Mouse (Mus musculus) adrenal gland (tissue): Measurements from ENCODE around the gene Hsd17b1.

Experiments
- intact Hi-C: fragments of 180-260 bp; cut with DNase I; formaldehyde crosslinking; loops from one replicate; pipeline ENCODE4 v1.15.1; 2025
- long read RNA-seq, 2 experiments: library from polyadenylated mRNA; unstranded; transcript quantifications; one replicate each; pipeline ENCODE4 v2.0.0; 2020; ENCODE audit warnings: borderline replicate concordance in 1 of 2; ENCODE audit not compliant: insufficient replicate concordance in 1 of 2

The Hsd17b1 gene
- long read RNA-seq, experiment 1, partial matches to known transcripts = 1 of 1 reads
- long read RNA-seq, experiment 1, other reads (novel, unspliced or antisense) = 0 of 1 reads
- long read RNA-seq, experiment 2, partial matches to known transcripts = 0 of 1 reads
- long read RNA-seq, experiment 2, other reads (novel, unspliced or antisense) = 1 of 1 reads

DNA sequence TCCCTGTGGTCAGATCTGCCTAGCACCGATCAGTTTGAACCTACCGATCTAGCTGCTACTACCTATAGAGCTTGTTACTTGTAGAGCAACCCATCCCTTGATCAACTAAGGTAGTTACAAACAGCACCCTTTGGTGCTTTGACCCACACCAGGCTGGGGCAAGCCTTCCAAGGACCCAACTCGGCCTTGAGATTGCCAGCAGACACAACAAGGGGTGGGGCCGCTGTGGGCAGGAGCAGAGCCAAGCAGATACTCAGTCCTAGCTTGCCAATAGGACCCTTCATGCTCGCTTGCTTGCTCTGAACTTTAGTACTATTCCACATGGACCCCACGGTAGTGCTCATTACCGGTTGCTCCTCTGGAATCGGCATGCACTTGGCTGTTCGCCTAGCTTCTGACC is at the start of gene Hsd17b1:
Gene Hsd17b1 (plus strand): TSS at position 291 of the 400 bp plus-strand sequence.
- intact Hi-C loops = no loop called here

DNA sequence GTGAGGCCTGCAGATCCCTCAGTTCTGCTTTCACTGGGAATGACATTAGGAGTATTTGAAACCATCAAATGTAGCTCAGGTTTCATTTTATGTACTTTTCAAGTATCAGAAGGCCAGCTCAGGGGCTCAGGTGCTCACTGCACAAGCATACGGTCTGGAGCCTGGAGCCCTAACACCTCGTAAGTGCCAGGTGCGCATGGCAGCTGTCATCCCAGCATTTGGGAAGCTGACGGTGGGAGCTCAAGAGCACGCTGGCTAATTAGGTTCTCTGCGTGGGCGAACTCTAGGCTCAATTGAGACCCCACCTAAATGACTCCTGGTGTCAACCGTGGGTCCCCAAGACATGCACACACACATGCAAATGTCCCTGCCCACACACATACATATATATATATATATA is 48.9 kb upstream of the Hsd17b1 start:
- intact Hi-C loops = no loop called here

DNA sequence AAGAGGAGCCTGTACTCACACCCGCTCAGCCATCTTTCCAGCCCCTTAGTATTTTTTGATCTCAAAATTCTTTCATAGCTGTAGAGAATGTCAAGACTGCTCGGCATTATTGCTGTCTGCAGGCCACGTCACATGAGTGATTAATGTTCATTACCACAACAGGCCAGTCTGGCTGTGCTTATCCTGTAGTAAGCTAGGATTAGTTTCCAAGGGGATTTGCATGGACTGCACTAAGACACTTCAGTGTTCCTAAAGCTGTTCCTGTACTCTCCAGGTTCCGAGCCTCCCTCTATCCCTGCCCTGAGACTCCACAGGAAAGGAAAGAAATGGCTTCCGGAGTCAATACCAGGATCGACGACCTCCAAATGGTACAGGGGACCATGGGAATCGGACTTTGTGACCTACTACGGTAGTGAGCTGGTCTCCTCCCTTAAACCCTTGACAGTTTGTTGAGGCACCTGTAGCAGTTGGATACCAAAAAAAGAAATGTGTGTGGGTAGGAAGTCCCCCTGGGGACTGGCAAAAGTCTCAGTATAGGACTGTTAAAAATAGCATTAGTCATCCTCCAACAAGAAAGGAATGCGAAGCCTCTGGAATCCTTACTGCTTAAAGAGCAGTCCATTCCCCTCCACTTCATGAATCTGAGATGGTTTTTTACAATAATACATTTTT is 47.9 kb upstream of the Hsd17b1 start:
- intact Hi-C loops = no loop called here

DNA sequence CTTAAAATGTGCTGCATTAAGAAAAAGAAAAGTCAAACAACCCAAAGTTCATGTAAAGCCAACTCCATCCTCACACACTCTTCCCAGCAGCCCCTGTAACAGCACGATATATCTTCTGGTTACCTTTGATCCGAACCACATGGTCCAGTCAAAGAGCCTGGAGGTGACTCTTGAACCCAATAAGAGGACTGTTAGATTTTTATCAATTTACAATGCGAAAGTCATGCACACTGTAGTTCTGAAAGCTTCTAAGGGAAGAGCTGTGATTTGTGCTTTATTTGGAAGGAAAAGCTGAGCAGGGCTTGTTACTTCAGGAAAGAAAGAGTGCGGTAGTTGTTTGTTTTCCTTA is 47.4 kb upstream of the Hsd17b1 start:
- intact Hi-C loops = no loop called here

DNA sequence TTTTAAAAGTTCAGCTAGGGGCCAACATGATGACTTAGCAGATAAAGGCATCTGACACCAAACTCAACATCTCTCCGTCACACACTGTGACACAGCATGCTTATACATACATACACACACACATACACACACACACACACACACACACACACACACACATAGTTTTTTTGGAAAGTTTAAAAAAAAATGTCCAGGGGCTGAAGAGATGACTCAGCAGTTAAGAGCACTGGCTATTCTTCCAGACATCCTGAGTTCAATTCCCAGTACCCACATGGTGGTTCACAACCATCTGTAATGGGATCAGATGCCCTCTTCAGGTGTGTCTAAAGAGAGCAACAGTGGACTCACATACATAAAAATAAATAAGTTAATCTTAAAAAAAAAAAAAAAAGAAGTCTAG is 46.7 kb upstream of the Hsd17b1 start:
- intact Hi-C loops = no loop called here

DNA sequence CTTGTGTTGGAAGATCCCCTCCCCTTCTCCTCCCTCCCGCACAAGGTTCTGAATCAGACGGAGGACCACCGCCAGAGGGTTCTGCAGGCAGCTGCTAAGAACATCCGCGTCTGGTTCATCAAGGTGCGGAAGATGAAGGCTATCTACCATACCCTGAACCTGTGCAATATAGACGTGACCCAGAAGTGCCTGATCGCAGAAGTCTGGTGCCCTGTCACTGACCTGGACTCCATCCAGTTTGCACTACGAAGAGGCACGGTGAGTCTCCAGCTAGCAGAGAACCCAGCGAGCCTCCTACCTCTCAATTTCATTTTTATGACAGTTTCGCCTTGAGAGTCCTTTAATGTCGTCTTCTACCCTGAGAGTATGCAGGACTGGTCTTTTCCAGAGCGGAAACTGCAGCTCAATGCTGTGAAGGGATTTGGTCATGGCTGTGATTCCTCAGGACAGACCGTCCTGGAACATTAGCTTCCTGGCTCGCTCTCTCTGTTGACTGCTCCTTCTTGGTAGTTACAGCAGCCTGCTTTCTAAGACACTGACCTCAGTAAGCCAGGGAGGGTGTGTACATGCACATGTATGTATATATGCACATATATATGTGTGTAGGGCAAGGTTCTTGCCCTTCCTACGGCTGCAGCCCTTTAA is 44.2 kb upstream of the Hsd17b1 start:
- intact Hi-C loops = no loop called here

DNA sequence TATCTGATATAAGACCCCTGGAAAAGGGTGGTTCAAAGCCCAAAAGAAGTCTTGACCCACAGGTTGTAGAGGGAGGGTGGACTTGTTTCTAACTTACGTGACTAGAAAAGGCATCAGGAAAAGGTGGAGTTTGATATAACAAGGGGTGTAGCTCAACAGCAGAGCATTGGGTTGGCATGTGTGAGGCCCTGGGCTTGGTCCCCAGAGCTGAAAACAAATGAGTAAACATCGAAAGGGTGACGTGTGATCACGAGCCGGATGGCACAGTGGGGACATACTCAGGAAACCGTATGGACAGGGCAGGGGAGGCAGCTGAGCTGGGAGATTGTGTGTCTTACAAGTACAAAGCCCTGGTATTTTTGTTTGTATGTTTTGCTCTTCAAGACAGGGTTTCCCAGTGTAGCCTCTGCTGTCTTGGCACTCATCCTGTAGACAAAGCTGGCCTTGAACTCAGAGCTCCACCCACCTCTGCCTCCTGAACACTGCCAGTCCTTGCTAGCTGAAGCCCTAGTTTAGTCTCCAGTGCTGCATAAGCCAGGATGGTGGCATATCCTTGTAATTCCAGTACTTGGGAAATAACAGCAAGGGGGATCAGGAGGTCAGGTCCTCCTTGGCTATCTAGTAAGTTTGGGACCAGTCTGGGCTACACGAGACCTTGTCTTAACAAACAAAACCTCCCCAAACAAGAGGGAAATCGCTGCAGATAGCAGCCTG is 43.4 kb upstream of the Hsd17b1 start:
- intact Hi-C loops = no loop called here

DNA sequence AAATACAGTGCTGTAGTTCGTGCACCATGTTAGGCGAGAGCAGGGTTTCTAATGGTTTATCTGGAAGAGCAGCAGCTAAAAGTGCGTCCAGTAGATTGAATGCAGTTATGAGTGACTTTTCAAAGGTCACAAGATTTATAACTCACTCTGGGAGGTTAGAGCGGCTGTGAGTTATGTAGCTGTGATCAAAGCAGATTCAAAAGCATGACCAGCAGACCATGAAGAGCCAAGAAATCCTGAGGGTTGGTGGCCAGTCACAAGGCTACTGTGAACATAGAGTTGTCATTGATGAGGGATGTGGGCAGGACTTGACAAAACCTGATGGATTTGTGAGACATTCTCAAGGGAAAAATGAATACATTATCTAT is 42.9 kb upstream of the Hsd17b1 start:
- intact Hi-C loops = no loop called here

DNA sequence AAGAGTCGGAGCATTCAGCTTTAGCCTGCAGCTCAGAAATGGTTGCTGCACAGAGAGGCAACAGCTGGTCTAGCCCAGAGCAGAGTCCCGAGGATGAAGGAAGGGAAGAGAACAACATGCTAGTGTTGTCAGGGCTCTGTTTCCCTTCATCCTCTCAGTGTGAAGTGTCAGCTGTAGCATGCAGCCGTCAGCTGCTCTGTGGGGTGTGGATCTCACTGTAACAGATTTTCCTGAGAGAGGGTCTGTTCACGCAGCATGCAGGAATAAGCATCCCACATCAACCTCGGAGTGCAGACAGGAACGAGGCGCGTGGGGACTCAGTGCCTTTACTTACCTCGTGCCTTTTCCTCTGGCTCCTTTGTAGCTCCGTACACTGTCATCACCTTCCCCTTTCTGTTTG is 40.4 kb upstream of the Hsd17b1 start:
- intact Hi-C loops = no loop called here

DNA sequence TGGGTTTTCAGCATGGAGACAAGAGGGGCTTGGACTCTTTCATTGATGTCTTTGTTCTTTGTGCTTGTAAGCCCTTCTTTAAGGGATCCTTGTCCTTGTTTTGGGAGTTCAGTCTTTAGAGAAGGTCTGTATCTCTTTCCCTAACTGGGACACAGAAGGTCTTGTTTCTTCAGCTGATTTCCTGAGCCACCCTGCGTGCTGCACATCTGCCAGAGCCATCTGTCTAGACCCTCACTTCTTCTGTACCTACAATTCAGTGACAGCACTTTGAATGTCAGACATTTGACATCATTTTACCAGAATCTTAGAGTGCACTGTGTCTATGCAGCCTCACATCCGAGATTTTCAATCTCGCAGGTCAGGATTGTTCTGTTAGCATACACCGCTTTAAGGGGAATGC is 32.4 kb upstream of the Hsd17b1 start:
- intact Hi-C loops = no loop called here

DNA sequence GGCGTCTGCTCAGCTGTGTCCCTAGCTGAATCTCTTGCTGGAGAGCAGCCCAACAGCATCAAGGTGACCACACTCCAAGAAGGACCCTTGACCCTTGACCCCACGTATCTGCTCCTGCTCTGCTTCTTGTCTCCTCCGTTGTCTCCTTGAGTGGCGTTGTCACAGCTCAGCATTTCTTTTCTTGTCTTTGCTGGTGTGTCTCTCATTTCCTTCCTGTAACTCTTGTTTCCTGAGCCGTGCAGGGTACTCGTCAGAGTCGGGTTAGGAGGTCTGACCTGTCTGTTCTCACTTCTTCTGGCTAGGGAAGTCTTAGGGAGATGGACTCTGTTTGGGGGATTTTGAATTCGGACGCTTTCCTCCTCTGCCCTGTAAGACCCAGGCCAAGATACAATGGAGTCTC is 31.8 kb upstream of the Hsd17b1 start:
- intact Hi-C loops = no loop called here

DNA sequence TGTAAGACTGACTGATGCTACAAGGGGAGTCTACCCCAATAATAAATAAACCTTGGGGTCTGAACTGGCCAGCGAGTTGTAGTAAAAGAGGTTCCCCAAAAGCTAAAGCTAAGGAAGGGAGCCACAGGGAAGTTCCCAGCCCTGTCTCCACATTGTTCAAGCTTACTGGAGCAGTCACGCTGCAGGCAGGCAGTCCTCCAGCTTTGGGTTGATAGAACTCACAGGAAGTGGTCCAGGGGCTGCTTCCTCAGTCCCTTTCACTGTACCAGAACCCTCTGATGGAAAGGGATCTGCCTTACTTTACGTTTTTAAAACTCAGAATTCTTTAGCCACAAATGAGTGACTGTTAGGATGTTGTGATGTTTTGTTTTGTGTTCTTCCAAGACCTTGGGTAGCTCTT is 30.7 kb upstream of the Hsd17b1 start:
- intact Hi-C loops = no loop called here

DNA sequence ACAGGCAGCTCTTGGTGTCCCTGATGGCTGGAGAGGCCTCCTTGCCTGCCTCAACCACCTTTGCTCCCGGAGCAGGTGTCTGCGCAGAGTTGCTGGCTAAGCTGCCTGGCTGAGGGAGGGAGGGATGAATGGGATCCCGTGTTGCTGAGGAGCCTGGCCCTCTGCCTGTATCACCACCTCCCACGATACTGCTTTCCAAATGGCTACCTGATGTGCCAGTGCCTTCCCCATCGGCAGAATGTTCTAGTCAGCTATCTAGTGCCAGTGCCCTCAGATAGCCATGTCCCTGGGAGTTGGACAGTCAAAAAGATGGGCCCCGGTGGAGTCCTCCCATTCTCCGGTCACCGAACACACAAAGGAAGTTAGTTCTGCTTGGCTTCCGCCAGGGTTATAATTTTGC is 27.9 kb upstream of the Hsd17b1 start:
- intact Hi-C loops = no loop called here

DNA sequence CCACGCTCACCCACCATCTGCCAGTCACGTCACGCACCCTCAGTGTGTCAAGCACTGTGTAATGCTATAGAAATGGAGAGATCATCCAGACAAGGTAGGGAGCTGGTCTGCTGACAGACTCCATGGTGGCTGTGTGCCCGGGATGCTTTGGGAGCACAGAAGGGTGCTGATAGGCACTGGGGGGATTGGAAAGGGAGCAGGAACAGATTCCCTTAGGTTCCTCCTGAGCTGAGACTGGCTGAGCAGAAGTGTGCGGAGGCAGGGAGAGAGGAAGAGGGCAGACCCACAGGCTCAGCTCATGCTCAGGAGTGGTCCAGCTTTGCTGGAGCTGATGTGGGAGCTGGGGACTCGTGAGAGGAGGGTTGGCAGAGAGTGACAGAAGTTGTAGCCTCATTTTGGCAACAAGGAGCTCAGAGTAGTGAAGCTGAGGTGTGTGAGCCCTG is 27.1 kb upstream of the Hsd17b1 start:
- intact Hi-C loops = no loop called here

DNA sequence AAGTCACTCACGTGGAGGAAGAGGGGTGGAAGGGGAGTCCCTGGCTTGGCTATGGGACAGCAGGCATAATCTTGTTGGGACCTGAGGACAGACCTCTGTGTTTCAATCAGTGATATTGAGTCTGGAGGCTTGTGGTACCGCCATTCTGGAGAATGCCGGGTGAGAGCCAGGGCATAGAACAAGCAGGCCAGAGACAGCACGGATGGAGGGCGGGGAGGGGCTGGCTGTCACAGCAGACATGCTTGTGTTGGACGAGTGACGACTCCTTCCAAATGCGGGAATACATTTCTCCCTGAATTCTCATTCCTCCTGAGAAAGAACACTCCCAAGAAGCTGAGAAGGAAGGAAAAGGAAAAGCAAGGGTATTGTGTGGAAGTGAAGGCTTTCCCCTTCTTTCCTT is 26.6 kb upstream of the Hsd17b1 start:
- intact Hi-C loops = no loop called here

DNA sequence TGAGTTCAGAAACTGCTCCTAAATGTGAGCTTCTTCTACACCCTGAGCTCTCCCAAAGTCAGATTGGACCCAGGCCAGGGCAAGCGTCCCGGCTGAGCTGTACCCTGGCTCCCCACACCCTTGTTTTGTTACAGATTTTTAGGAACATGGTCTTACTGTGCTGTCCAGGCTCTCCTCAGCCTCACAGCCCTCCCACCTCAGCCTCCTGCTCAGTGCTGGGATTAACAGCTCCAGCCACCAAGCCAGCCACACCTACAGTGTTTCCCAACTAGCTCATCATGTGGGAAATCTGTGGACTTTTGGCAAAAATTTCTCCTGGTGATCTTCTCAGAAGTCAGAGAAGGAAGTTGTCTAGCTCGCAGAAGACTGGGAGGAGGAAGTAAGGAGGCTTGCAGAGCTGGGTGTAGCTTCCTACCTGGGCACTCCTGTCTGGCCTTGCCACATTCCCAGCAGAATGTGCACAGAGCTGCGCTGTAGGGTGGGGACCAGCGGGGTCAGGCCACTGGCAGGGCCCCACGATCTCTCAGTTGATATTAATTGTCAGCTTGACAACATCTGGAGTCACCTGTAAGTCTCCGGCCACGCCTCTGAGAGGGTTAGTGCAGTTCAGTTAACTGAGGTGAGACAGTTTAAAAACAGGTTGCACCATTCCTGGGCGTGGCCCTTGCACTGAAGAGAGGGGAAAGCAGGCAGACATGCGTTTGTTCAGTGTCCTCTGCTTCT is 25.3 kb upstream of the Hsd17b1 start:
- intact Hi-C loops = no loop called here

DNA sequence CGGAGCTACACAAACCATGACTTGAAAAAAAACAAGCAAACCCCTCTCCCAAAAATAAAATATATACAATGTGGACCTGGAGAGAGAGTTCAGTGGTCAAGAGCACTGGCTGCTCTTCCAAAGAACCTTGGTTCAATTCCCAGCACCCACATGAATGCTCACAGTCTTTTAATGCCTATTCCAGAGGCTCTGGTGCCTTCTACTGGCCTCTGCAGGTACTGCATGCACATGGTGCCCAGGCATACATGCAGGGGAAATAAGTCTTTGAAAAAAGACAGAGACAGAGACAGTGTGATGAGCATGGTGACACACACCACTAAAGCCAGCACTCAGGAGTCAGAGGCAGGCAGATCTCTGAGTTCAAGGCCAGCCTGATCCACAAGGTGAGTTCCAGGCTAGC is 24.2 kb upstream of the Hsd17b1 start:
- intact Hi-C loops = no loop called here

DNA sequence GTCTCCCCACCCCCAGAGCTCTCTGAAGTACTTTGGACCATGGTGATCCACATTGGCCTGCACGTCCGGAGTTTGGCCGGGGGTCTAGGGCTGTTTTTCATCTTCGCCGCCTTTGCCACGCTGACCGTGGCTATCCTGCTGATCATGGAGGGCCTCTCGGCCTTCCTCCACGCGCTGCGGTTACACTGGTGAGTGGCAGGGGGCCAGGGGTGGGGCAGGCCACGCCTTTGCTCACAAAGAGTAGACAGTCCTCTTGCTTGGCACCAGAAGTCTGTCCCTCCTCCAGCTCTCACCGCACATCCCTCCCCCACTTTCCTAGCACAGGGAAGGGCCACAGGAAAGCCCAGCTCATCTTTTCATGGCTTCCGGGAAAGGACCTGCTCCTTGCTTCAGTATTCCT is 22.8 kb upstream of the Hsd17b1 start:
- intact Hi-C loops = no loop called here

DNA sequence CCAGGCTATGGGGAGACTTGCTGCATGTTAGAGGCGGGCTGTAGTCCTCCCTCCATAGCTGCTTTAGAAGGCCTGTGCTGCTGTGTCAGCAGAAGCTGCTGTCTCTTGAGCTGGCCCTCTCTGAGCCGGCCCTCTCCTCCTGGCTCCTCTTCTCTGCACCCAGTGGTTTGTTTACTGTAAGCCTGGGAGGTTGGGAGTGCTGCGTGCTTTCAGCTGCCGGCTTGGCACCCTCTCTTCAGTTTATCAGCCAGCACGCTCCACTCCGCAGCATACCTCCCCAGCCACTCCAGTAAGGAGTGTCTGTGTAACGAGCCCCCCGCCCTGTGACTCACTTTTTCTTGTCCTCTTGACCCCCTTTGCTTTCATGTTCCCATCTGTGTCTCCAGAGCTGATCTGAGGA is 21.3 kb upstream of the Hsd17b1 start:
- intact Hi-C loops = no loop called here

DNA sequence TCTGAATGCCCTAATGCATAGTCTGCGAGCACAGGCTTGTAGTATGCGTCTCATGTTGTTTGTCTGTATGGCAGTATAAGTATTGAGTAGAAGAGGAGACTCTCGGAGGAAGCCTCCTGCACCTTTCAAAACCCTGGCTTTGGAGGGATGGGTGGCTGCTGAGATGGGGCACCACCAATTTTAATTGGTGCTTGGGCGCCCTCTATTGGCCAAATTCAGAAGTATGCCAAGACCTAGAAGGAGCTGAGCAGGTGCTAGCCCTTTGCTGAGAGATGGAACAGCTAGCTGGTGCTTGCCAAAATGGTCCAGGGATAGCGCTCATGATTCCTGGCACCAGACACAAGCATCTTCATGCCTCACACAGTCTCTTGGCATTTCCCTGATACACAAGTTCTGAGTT is 20.4 kb upstream of the Hsd17b1 start:
- intact Hi-C loops = loop anchor here (2.0 kb wide), 1 partner anchor 75 kb away; no protein-coding TSS in a partner anchor

DNA sequence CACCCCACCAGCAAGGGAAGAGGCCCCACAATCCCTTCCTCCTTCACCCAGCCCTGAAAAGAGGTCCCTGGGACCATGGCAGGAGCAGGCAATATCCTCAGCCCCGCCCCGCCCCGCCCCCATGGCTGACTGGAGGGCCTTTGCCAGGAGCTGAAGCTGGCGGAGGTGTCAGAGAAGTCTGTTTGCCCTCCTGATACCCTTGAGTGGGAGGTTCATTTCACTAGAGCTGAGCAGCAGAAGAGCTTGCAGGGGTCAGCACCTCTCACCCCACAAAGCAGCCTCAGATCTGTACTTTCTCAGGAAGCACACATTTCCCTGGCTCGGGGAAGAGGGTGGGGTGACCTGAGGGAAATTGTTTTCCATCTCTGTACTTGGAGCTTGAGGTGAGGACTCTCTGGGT is 19.5 kb upstream of the Hsd17b1 start:
- intact Hi-C loops = loop anchor here (2.0 kb wide), 1 partner anchor 76 kb away; no protein-coding TSS in a partner anchor

DNA sequence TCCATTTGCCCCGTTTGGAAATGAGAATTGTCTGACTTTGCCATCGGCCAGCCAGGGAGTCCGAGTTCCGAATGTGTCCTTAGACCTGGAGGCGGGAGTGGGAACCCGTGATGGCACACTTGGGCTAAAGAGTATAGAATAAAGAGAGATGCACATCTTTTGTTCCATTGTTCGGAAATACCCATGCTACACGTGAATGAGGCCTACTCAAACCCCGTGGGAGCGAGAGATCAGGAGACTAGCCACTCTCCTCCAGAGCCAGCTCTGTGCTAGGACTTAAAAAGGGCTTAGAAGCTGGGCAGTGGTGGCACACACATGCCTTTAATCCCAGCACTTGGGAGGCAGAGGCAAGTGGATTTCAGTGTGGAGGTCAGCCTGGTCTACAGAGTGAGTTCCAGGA is 18.7 kb upstream of the Hsd17b1 start:
- intact Hi-C loops = loop anchor here (2.0 kb wide), 1 partner anchor 77 kb away; no protein-coding TSS in a partner anchor
